In the genomic region with DNA sequence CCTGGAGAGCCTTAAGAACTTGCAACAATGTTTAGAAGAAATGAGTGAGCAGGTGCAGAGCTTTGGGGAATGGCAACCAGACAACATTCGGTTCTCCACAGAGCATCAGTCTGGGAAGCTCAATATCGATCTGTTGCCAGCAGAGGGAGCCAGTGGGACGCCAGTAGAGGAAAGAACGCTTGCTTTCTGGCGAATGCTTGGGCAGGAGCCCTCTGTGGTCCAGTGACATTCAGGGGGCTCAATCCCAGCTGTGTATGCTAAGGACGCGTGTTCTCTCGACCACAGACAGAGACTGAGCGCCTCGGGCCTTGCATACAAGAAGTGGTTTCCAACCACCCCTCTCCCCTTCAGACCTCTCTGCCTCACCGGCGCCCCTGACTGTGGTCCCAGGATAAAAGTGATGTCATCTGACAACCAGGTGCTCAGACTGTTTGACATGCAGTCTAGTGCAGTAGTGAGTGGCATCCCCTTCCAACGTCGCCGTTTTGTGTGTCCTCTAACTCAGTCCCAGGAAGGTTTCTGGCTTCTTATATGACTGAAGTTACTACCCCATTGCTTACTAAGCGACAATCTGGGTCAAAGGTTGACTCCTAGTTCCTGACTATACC, we compare ENCODE assay signal across 7 mouse cellular contexts. TPM values are rescaled to one million over a fixed set of nuclear protein-coding genes. Genes with fewer than 3 reads are reported as not detected.
DNase-seq lines count a peak whose midpoint lies in the region; ATAC-seq and TF ChIP-seq lines count a peak whose summit lies in the region.

No protein-coding gene starts in this region.

- ATAC-seq in common myeloid progenitor, adult 5-6 weeks (replicated peaks; ENCODE audit: low read depth, poor library complexity, severe bottlenecking), result peak; percentile 84
- ATAC-seq in hindbrain, postnatal 0 days, result peak; percentile 85
- ATAC-seq in midbrain, embryonic 12.5 days (ENCODE audit: low FRiP score, low read depth), result no peak

- peak overlapping the region; percentile 41 for H3K4me2 ChIP-seq in hindbrain, postnatal 0 days (ENCODE audit: low read depth, low read length)
- peak overlapping the region; percentile 35; the same call in 1 of the 2 replicates for H3K4me2 ChIP-seq in midbrain, embryonic 12.5 days (replicated peaks)

- no peak overlapping the region for H3K4me3 ChIP-seq in hindbrain, postnatal 0 days (ENCODE audit: low read length)
- no peak overlapping the region for H3K4me3 ChIP-seq in midbrain, embryonic 12.5 days

- H3K9me3 ChIP-seq in hindbrain, postnatal 0 days (ENCODE audit: low read length), result no peaks in the 10 kb centered on the region
- H3K9me3 ChIP-seq in midbrain, embryonic 12.5 days, result 0 out of 2 replicates have a peak, but pooled peaks cover 7% of the 10 kb centered on the region

- H3K9ac ChIP-seq in hindbrain, postnatal 0 days (replicated peaks; ENCODE audit: low read length), result no peak overlapping the region
- H3K9ac ChIP-seq in midbrain, embryonic 12.5 days (replicated peaks), result no peak overlapping the region

- no peaks in the 10 kb centered on the region for H3K36me3 ChIP-seq in hindbrain, postnatal 0 days (ENCODE audit: insufficient read depth, low read length)
- no peaks in the 10 kb centered on the region for H3K36me3 ChIP-seq in midbrain, embryonic 12.5 days

- H3K27ac ChIP-seq in hindbrain, postnatal 0 days, result no peak overlapping the region
- no peak overlapping the region for H3K27ac ChIP-seq in midbrain, embryonic 12.5 days (replicated peaks)

- no peaks in the 10 kb centered on the region for H3K27me3 ChIP-seq in hindbrain, postnatal 0 days (ENCODE audit: insufficient read depth, low read length)
- peaks cover 25% of the 10 kb centered on the region for H3K27me3 ChIP-seq in midbrain, embryonic 12.5 days

- whole genome bisulfite sequencing in hindbrain, postnatal 0 days, result 14% methylated on average over 16 of the region's 16 CpGs
- 18% methylated on average over 16 of the region's 16 CpGs for WGBS in midbrain, embryonic 12.5 days

- no peaks in the 10 kb centered on the region for H3K4me1 ChIP-seq in hindbrain, postnatal 0 days (ENCODE audit: insufficient read depth, low read length)
- peaks cover 8% of the 10 kb centered on the region for H3K4me1 ChIP-seq in midbrain, embryonic 12.5 days

- DNase-seq in adrenal gland, adult 18-20 months (ENCODE audit: low spot score in 2 of 2), result peak; percentile 77 to 81
- peak; percentile 35 to 48 for DNase-seq in gastrocnemius, adult 8-10 months (ENCODE audit: low spot score in 2 of 2)
- DNase-seq in hindbrain, postnatal 0 days (ENCODE audit: low spot score), result peak; percentile 95
- DNase-seq in left cerebral cortex, adult 18-20 months (ENCODE audit: low spot score in 2 of 2), result peak; percentile 86 to 90
- DNase-seq in skeletal muscle tissue, adult 2 months (ENCODE audit: low read depth, low spot score), result peak; percentile 31

- TF ChIP-seq CTCF in hindbrain, postnatal 0 days (IDR thresholded peaks at IDR 0.05; ENCODE audit: low read depth), result peak; percentile 96

RNA-seq across cellular contexts. Expression of gene Sfta2, which starts 16.9 kb away (rescaled TPM):
- not detected for total RNA-seq in adrenal gland, adult 18-20 months (2021)
- not detected in 2 replicates for total RNA-seq in common myeloid progenitor, adult 5-6 weeks (2017)
- not detected for total RNA-seq in gastrocnemius, adult 8-10 months (2022)
- total RNA-seq in hindbrain, postnatal 0 days (2014; rRNA removed), result not detected in 2 replicates
- polyA plus RNA-seq in hindbrain, postnatal 0 days (2015; fragmentation: Nextera tagmentation; extraction: Ambion mirVana), result not detected in 2 replicates
- not detected for total RNA-seq in left cerebral cortex, adult 18-20 months (2021)
- not detected in 2 replicates for polyA plus RNA-seq in midbrain, embryonic 12.5 days (2016; fragmentation: Nextera tagmentation; extraction: Ambion mirVana)

RNA-seq across cellular contexts. Expression of gene 2300002M23Rik, which starts 17.2 kb away (rescaled TPM):
- total RNA-seq in adrenal gland, adult 18-20 months (2021), result not detected
- total RNA-seq in common myeloid progenitor, adult 5-6 weeks (2017), result not detected in 2 replicates
- total RNA-seq in gastrocnemius, adult 8-10 months (2022), result not detected
- not detected in 2 replicates for total RNA-seq in hindbrain, postnatal 0 days (2014; rRNA removed)
- polyA plus RNA-seq in hindbrain, postnatal 0 days (2015; fragmentation: Nextera tagmentation; extraction: Ambion mirVana), result 0.11 and 0.28 TPM in 2 replicates
- total RNA-seq in left cerebral cortex, adult 18-20 months (2021), result not detected
- not detected in 2 replicates for polyA plus RNA-seq in midbrain, embryonic 12.5 days (2016; fragmentation: Nextera tagmentation; extraction: Ambion mirVana)

RNA-seq across cellular contexts. Expression of gene Cdsn, which starts 32.5 kb away (rescaled TPM):
- 1 to 10 TPM in 1 of 2 experiments, under 1 TPM in 1; 0.10 to 7.1 TPM for total RNA-seq in adrenal gland, adult 18-20 months (2021)
- not detected in 2 replicates for total RNA-seq in common myeloid progenitor, adult 5-6 weeks (2017)
- 1 to 10 TPM in 1 of 4 experiments, under 1 TPM in 1, not detected in 2; 0.29 to 1.1 TPM for total RNA-seq in gastrocnemius, adult 8-10 months (2022)
- 0.36 TPM in 1 of 2 replicates, not detected in the other for total RNA-seq in hindbrain, postnatal 0 days (2014; rRNA removed)
- 0.25 and 0.29 TPM in 2 replicates for polyA plus RNA-seq in hindbrain, postnatal 0 days (2015; fragmentation: Nextera tagmentation; extraction: Ambion mirVana)
- total RNA-seq in left cerebral cortex, adult 18-20 months (2021), result 1 to 10 TPM in 1 of 2 experiments, under 1 TPM in 1; 1.00 to 1.7 TPM
- polyA plus RNA-seq in midbrain, embryonic 12.5 days (2016; fragmentation: Nextera tagmentation; extraction: Ambion mirVana), result 0.06 TPM in 1 of 2 replicates, not detected in the other

RNA-seq across cellular contexts. Expression of gene Gm9573, which starts 42.0 kb away (rescaled TPM):
- total RNA-seq in adrenal gland, adult 18-20 months (2021), result not detected
- total RNA-seq in common myeloid progenitor, adult 5-6 weeks (2017), result not detected in 2 replicates
- not detected for total RNA-seq in gastrocnemius, adult 8-10 months (2022)
- not detected in 2 replicates for total RNA-seq in hindbrain, postnatal 0 days (2014; rRNA removed)
- polyA plus RNA-seq in hindbrain, postnatal 0 days (2015; fragmentation: Nextera tagmentation; extraction: Ambion mirVana), result not detected in 2 replicates
- not detected for total RNA-seq in left cerebral cortex, adult 18-20 months (2021)
- not detected in 2 replicates for polyA plus RNA-seq in midbrain, embryonic 12.5 days (2016; fragmentation: Nextera tagmentation; extraction: Ambion mirVana)

RNA-seq across cellular contexts. Expression of gene Psors1c2, which starts 51.4 kb away (rescaled TPM):
- not detected for total RNA-seq in adrenal gland, adult 18-20 months (2021)
- not detected in 2 replicates for total RNA-seq in common myeloid progenitor, adult 5-6 weeks (2017)
- total RNA-seq in gastrocnemius, adult 8-10 months (2022), result not detected
- total RNA-seq in hindbrain, postnatal 0 days (2014; rRNA removed), result 0.58 TPM in 1 of 2 replicates, not detected in the other
- 0.50 and 0.59 TPM in 2 replicates for polyA plus RNA-seq in hindbrain, postnatal 0 days (2015; fragmentation: Nextera tagmentation; extraction: Ambion mirVana)
- under 1 TPM; 0.44 to 0.84 TPM for total RNA-seq in left cerebral cortex, adult 18-20 months (2021)
- 1.0 and 1.5 TPM in 2 replicates for polyA plus RNA-seq in midbrain, embryonic 12.5 days (2016; fragmentation: Nextera tagmentation; extraction: Ambion mirVana)

Comparison
In these comparisons a context has a peak if more than half of its experiments do, and no peak if none do; other contexts are left out.
1. DNase-seq: peak in every context shown above with its lines; median percentile 95 in hindbrain, postnatal 0 days; 88 in left cerebral cortex, adult 18-20 months; 79 in adrenal gland, adult 18-20 months; 42 in gastrocnemius, adult 8-10 months; 31 in skeletal muscle tissue, adult 2 months.